Mouse (Mus musculus): ENCODE measurements around the gene Lhfpl4.

GRCm38 (mm10) chr6:113154071-113154470 is 41.1 kb downstream of the Lhfpl4 start:
- TF ChIP-seq CTCF (IDR thresholded peaks at IDR 0.05; ENCODE audit: low read depth) (no peak), EP300 (IDR thresholded peaks at IDR 0.05; ENCODE audit: low read depth) (no peak)
